8 mouse cellular contexts compared by ENCODE assay signal in the genomic region with DNA sequence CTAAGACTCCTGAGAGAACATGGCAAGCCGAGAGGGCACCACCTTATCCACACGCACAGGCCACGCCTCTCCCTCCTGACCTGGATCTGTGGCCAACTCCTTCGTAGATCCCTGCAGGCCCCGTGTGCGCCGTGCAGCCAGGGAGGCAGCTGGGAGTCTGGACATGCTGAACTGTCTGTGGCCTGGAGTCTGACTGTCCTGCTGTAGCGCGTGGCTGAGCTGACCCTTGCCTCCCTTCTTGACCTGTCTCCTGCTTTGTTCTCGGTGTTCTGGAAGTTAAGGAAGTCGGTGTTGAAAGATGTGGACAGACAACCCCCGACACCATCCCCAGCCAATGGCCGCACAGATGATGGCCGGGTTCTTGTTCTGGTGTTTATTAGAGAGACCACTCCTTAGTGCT. TPM values are rescaled to one million over a fixed set of nuclear protein-coding genes. Genes with fewer than 3 reads are reported as not detected.
DNase-seq lines count a peak whose midpoint lies in the region; ATAC-seq and TF ChIP-seq lines count a peak whose summit lies in the region.

No protein-coding gene starts in this region.

- H3K9ac ChIP-seq in forebrain, embryonic 14.5 days (ENCODE audit: low read length), result no peak overlapping the region
- H3K9ac ChIP-seq in lung, postnatal 0 days (replicated peaks; ENCODE audit: low read depth), result no peak overlapping the region
- no peak overlapping the region for H3K9ac ChIP-seq in forebrain, embryonic 11.5 days (ENCODE audit: low read length)

- no peaks in the 10 kb centered on the region for H3K9me3 ChIP-seq in forebrain, embryonic 14.5 days (replicated peaks; ENCODE audit: control insufficient read depth, low read length)
- H3K9me3 ChIP-seq in forebrain, embryonic 10.5 days, result no peaks in the 10 kb centered on the region
- no peaks in the 10 kb centered on the region for H3K9me3 ChIP-seq in lung, postnatal 0 days (ENCODE audit: low read length)
- no peaks in the 10 kb centered on the region for H3K9me3 ChIP-seq in forebrain, embryonic 11.5 days (ENCODE audit: control insufficient read depth, low read length)

- 82% methylated on average over 14 of the region's 14 CpGs for WGBS in forebrain, embryonic 14.5 days
- WGBS in forebrain, embryonic 10.5 days, result 68% methylated on average over 14 of the region's 14 CpGs
- 24% methylated on average over 14 of the region's 14 CpGs for WGBS in kidney, adult 2 months
- 28% methylated on average over 14 of the region's 14 CpGs for WGBS in lung, postnatal 0 days
- 75% methylated on average over 14 of the region's 14 CpGs for WGBS in forebrain, embryonic 11.5 days

- no peak for TF ChIP-seq EP300 in lung, postnatal 0 days (IDR thresholded peaks at IDR 0.05)

- TF ChIP-seq CTCF in kidney, adult 2 months (conservative IDR thresholded peaks at IDR 0.05; ENCODE audit: insufficient read depth, insufficient read length, low read depth, low read length), result no peak
- TF ChIP-seq CTCF in lung, postnatal 0 days (IDR thresholded peaks at IDR 0.05), result no peak

- DNase-seq in forebrain, embryonic 14.5 days (ENCODE audit: low spot score), result no peak
- DNase-seq in forebrain, embryonic 10.5 days (ENCODE audit: extremely low spot score, low spot score), result no peak
- peak; percentile 30 for DNase-seq in embryo, embryonic 10.5 days (ENCODE audit: low spot score)
- peak; percentile 43 for DNase-seq in kidney, adult 2 months
- DNase-seq in lung, postnatal 0 days (ENCODE audit: low spot score), result peak; percentile 40
- no peak for DNase-seq in left cerebral cortex, adult 18-20 months (ENCODE audit: low spot score in 2 of 2)
- no peak for DNase-seq in T-cell, adult 2 months (ENCODE audit: low spot score)
- DNase-seq in forebrain, embryonic 11.5 days (ENCODE audit: low spot score), result no peak

- no peaks in the 10 kb centered on the region for H3K36me3 ChIP-seq in forebrain, embryonic 14.5 days (ENCODE audit: control insufficient read depth, insufficient read depth, low read length)
- no peaks in the 10 kb centered on the region for H3K36me3 ChIP-seq in forebrain, embryonic 10.5 days (replicated peaks)
- no peaks in the 10 kb centered on the region for H3K36me3 ChIP-seq in kidney, adult 2 months (ENCODE audit: control insufficient read depth, insufficient read depth, low read length)
- H3K36me3 ChIP-seq in lung, postnatal 0 days (ENCODE audit: insufficient read depth, low read length), result no peaks in the 10 kb centered on the region
- H3K36me3 ChIP-seq in forebrain, embryonic 11.5 days (ENCODE audit: control insufficient read depth, insufficient read depth, low read length), result no peaks in the 10 kb centered on the region

- peaks cover 9% of the 10 kb centered on the region; the same call in 1 of the 2 replicates for H3K27me3 ChIP-seq in forebrain, embryonic 14.5 days (replicated peaks; ENCODE audit: control insufficient read depth, insufficient read depth, low read length)
- H3K27me3 ChIP-seq in forebrain, embryonic 10.5 days (ENCODE audit: poor library complexity, severe bottlenecking), result peaks cover 38% of the 10 kb centered on the region
- H3K27me3 ChIP-seq in kidney, adult 2 months (replicated peaks; ENCODE audit: control insufficient read depth, insufficient read depth, low read length), result no peaks in the 10 kb centered on the region
- no peaks in the 10 kb centered on the region for H3K27me3 ChIP-seq in lung, postnatal 0 days (replicated peaks; ENCODE audit: insufficient read depth, low read length)
- H3K27me3 ChIP-seq in forebrain, embryonic 11.5 days (ENCODE audit: control insufficient read depth, insufficient read depth, low read length), result no peaks in the 10 kb centered on the region; the same call in 1 of the 2 replicates

- H3K27ac ChIP-seq in forebrain, embryonic 14.5 days (ENCODE audit: low read depth, low read length), result no peak overlapping the region
- no peak overlapping the region for H3K27ac ChIP-seq in forebrain, embryonic 10.5 days
- H3K27ac ChIP-seq in kidney, adult 2 months (ENCODE audit: insufficient read depth, low read depth, low read length), result no peak overlapping the region
- no peak overlapping the region for H3K27ac ChIP-seq in lung, postnatal 0 days (ENCODE audit: low read length)
- no peak overlapping the region for H3K27ac ChIP-seq in forebrain, embryonic 11.5 days (ENCODE audit: low read depth, low read length)

- no peak for TF ChIP-seq POLR2A in kidney, adult 2 months (IDR thresholded peaks at IDR 0.05; ENCODE audit: low read depth, low read length)

- H3K4me2 ChIP-seq in forebrain, embryonic 14.5 days (ENCODE audit: low read length), result no peak overlapping the region
- H3K4me2 ChIP-seq in lung, postnatal 0 days (replicated peaks; ENCODE audit: low read depth, low read length), result no peak overlapping the region
- H3K4me2 ChIP-seq in forebrain, embryonic 11.5 days (ENCODE audit: low read depth, low read length, severe bottlenecking), result no peak overlapping the region

- ATAC-seq in forebrain, embryonic 14.5 days, result 0 out of 2 replicates have a peak, but pooled peaks have one; percentile 32
- ATAC-seq in lung, postnatal 0 days, result peak; percentile 85
- no peak for ATAC-seq in forebrain, embryonic 11.5 days (replicated peaks; ENCODE audit: low FRiP score)

- H3K4me1 ChIP-seq in forebrain, embryonic 14.5 days (ENCODE audit: control insufficient read depth, insufficient read depth, low read length), result peaks cover 17% of the 10 kb centered on the region
- peaks cover 37% of the 10 kb centered on the region for H3K4me1 ChIP-seq in forebrain, embryonic 10.5 days
- H3K4me1 ChIP-seq in kidney, adult 2 months (ENCODE audit: control insufficient read depth, insufficient read depth, low read length), result no peaks in the 10 kb centered on the region
- H3K4me1 ChIP-seq in lung, postnatal 0 days (ENCODE audit: insufficient read depth, low read depth, low read length), result no peaks in the 10 kb centered on the region
- H3K4me1 ChIP-seq in forebrain, embryonic 11.5 days (replicated peaks; ENCODE audit: control insufficient read depth, insufficient read depth, low read length), result no peaks in the 10 kb centered on the region; the same call in 1 of the 2 replicates

- no peak overlapping the region for H3K4me3 ChIP-seq in forebrain, embryonic 14.5 days (ENCODE audit: low read depth, low read length)
- no peak overlapping the region for H3K4me3 ChIP-seq in forebrain, embryonic 10.5 days
- peak overlapping the region; percentile 4; the same call in 1 of the 2 replicates for H3K4me3 ChIP-seq in kidney, adult 2 months (ENCODE audit: insufficient read depth, low read depth, low read length)
- H3K4me3 ChIP-seq in lung, postnatal 0 days (ENCODE audit: low read depth, low read length), result no peak overlapping the region
- no peak overlapping the region for H3K4me3 ChIP-seq in forebrain, embryonic 11.5 days (ENCODE audit: low read depth, low read length)

RNA-seq across cellular contexts. Expression of a gene that starts 21.5 kb away (rescaled TPM):
- polyA plus RNA-seq in forebrain, embryonic 14.5 days (2014; fragmentation: Nextera tagmentation; extraction: Ambion mirVana), result 27.0 and 32.6 TPM in 2 replicates
- 20.5 and 20.6 TPM in 2 replicates for polyA plus RNA-seq in forebrain, embryonic 10.5 days (2016; fragmentation: Nextera tagmentation; extraction: Ambion mirVana)
- 15.2 and 15.6 TPM in 2 replicates for polyA plus RNA-seq in kidney, adult 2 months (2012; rRNA removed)
- polyA plus RNA-seq in lung, postnatal 0 days (2015; fragmentation: Nextera tagmentation; extraction: Ambion mirVana), result 30.0 and 36.9 TPM in 2 replicates
- total RNA-seq in left cerebral cortex, adult 18-20 months (2021), result 10 to 100 TPM; 31.4 to 32.6 TPM
- polyA plus RNA-seq in forebrain, embryonic 11.5 days (2014; fragmentation: Nextera tagmentation; extraction: Ambion mirVana), result 20.9 and 22.9 TPM in 2 replicates

Comparison
In these comparisons a context has a peak if more than half of its experiments do, and no peak if none do; other contexts are left out.
1. DNase-seq: peak in embryo, embryonic 10.5 days (single experiment), kidney, adult 2 months (single experiment) and lung, postnatal 0 days (single experiment); none in forebrain, embryonic 14.5 days (single experiment), forebrain, embryonic 10.5 days (single experiment), left cerebral cortex, adult 18-20 months (0 of 2), T-cell, adult 2 months (single experiment) and forebrain, embryonic 11.5 days (single experiment).